Mouse (Mus musculus) E14TG2a.4 (cell line): ENCODE measurements around the gene Pgam1.

Experiments used
- CTCF ChIP-seq: conservative IDR thresholded peaks from 2 replicates; pipeline ENCODE4 v1.5.1; 2014; ENCODE audit warnings: low read length
- POU5F1 ChIP-seq: IDR thresholded peaks from 2 replicates; pipeline ENCODE4 v1.6.1; 2014; ENCODE audit warnings: low read length, borderline replicate concordance

- TF ChIP-seq CTCF (no peak), POU5F1 (no peak)
These were observed 5.2 kb upstream of the Pgam1 start for GRCm38 (mm10) chr19:41906311-41907078.
